Mouse (Mus musculus) neural tube, embryonic 15.5 days (tissue): ENCODE measurements around the gene Ccdc188. TPM values are rescaled to one million over a fixed set of nuclear protein-coding genes. Genes with fewer than 3 reads are reported as not detected.

ENCODE experiments used
- ATAC-seq: fragments of 200-750 bp; cut with Nextera tagmentation; 2 replicates; pipeline ENCODE4 v1.8.0; 2017; ENCODE audit warnings: mild to moderate bottlenecking, moderate TSS enrichment, moderate library complexity; ENCODE audit not compliant: low FRiP score
- H3K27ac ChIP-seq: fragments of 300-500 bp; sonication (generic); replicated peaks from 2 replicates; pipeline ENCODE4 v1.5.1; 2015; ENCODE audit warnings: mild to moderate bottlenecking, inconsistent platforms
- H3K27me3 ChIP-seq: fragments of 300-500 bp; sonication (generic); replicated peaks from 2 replicates; pipeline ENCODE4 v1.6.1; 2015; ENCODE audit warnings: inconsistent platforms
- H3K36me3 ChIP-seq: fragments of 300-500 bp; sonication (generic); 2 replicates; pipeline ENCODE4 v1.6.1; 2015; ENCODE audit warnings: inconsistent platforms
- H3K4me1 ChIP-seq: fragments of 300-500 bp; sonication (generic); 2 replicates; pipeline ENCODE4 v1.6.1; 2015; ENCODE audit warnings: inconsistent platforms
- H3K4me2 ChIP-seq: fragments of 300-500 bp; sonication (generic); 2 replicates; pipeline ENCODE4 v1.6.1; 2015; ENCODE audit warnings: inconsistent platforms, mild to moderate bottlenecking, moderate library complexity
- H3K4me3 ChIP-seq: fragments of 300-500 bp; sonication (generic); replicated peaks from 2 replicates; pipeline ENCODE4 v1.5.1; 2015; ENCODE audit warnings: mild to moderate bottlenecking, inconsistent platforms
- H3K9ac ChIP-seq: fragments of 300-500 bp; sonication (generic); replicated peaks from 2 replicates; pipeline ENCODE4 v1.6.1; 2015; ENCODE audit warnings: mild to moderate bottlenecking, inconsistent platforms
- H3K9me3 ChIP-seq: fragments of 300-500 bp; sonication (generic); replicated peaks from 2 replicates; pipeline ENCODE4 v1.6.1; 2016; ENCODE audit warnings: inconsistent platforms
- WGBS: fragments of 180-500 bp; shearing (Covaris S2); methylation state at CpG from one replicate; pipeline ENCODE4 v1.1.7; 2015; ENCODE audit warnings: mixed read lengths; 5-methylcytosine and 5-hydroxymethylcytosine counted together
- polyA plus RNA-seq: library from polyadenylated mRNA; unstranded; fragments of >200 nt; fragmentation: Nextera tagmentation; extraction: Ambion mirVana; gene quantifications from 2 replicates; pipeline ENCODE4 v1.2.1, GENCODE M21; 2015

The Ccdc188 gene
- polyA plus RNA-seq, 1 experiment from 2014 or later = not detected

DNA sequence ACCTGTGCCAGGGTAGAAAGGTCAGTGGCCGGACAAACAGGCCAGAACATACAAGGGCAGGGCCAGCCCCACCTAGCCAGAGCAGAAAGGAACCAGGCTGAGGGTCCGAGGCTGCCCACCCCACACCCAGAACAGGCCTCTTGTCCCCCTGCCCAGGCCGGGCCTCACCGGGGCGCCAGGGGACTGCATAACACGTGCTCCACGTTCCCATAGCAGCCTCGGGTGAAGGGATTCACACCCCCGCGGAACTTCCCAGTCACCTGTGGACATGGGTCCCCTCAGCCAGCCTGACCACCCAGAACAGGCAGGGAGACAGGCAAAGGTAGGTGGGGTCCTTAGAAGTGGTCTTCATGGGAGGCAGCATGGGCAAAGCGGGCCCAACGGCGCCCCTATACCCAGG lies 9.5 kb downstream of the Ccdc188 start:
- H3K9ac ChIP-seq = no peak overlapping the region
- H3K36me3 ChIP-seq = peaks cover 58% of the 10 kb centered on the region
- 94% methylated on average over 13 of the region's 13 CpGs for WGBS

GRCm38 (mm10) chr16:18227897-18228422 lies 10.3 kb downstream of the Ccdc188 start:
- Histone ChIP-seq H3K4me2 (no peak overlapping the region), H3K4me1 (peaks cover 38% of the 10 kb centered on the region), H3K36me3 (peaks cover 51% of the 10 kb centered on the region), H3K27ac (no peak overlapping the region), H3K9ac (no peak overlapping the region), H3K27me3 (no peaks in the 10 kb centered on the region), H3K4me3 (no peak overlapping the region), H3K9me3 (no peaks in the 10 kb centered on the region)
- ATAC-seq = no peak
- 95% methylated on average over 20 of the region's 20 CpGs for WGBS

More for the DNA sequence above, 9.5 kb downstream of the Ccdc188 start:
- peaks cover 37% of the 10 kb centered on the region for H3K4me1 ChIP-seq
- H3K27ac ChIP-seq = no peak overlapping the region
- no peaks in the 10 kb centered on the region for H3K27me3 ChIP-seq
- no peak overlapping the region for H3K4me3 ChIP-seq
- ATAC-seq = no peak
- no peak overlapping the region for H3K4me2 ChIP-seq
- no peaks in the 10 kb centered on the region for H3K9me3 ChIP-seq

- Histone ChIP-seq H3K4me2 (no peak overlapping the region), H3K9ac (no peak overlapping the region), H3K4me1 (peaks cover 47% of the 10 kb centered on the region), H3K4me3 (no peak overlapping the region), H3K27ac (peak overlapping the region; percentile 23; the same call in 1 of the 2 replicates), H3K9me3 (no peaks in the 10 kb centered on the region), H3K27me3 (no peaks in the 10 kb centered on the region), H3K36me3 (peaks cover 42% of the 10 kb centered on the region)
- WGBS = 85% methylated on average over 4 of the region's 4 CpGs
- ATAC-seq = no peak
Observed at GRCm38 (mm10) chr16:18228856-18229255, 11.2 kb downstream of the Ccdc188 start.

DNA sequence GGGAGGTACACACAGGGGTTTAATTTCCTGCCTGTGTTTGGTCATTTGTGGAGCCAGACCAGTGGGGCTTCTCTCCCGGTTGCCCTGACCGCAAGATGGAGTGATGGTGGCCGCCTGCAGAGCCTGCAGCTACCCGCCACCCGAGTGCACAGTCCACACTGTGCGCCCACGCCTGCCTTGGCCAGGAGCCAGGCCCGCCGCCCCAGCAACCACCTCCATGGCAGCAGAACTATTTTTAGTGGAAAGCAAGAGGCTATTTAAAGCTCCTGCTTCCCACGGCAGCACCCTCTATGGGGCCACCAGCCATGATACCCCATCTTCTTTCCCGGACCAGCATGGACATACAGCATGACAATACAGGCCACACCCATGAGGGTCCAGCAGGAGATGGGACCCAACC lies 11.9 kb downstream of the Ccdc188 start:
- H3K27ac ChIP-seq = 0 out of 2 replicates have a peak overlapping the region, but pooled peaks have one; percentile 33
- no peaks in the 10 kb centered on the region for H3K9me3 ChIP-seq
- peak overlapping the region; percentile 20; the same call in 1 of the 2 replicates for H3K4me2 ChIP-seq
- WGBS = 64% methylated on average over 11 of the region's 11 CpGs
- H3K4me3 ChIP-seq = no peak overlapping the region
- peaks cover 34% of the 10 kb centered on the region for H3K36me3 ChIP-seq
- H3K9ac ChIP-seq = no peak overlapping the region
- no peaks in the 10 kb centered on the region for H3K27me3 ChIP-seq
- no peak for ATAC-seq
- peaks cover 53% of the 10 kb centered on the region for H3K4me1 ChIP-seq

- Histone ChIP-seq H3K4me3 (no peak overlapping the region), H3K36me3 (peaks cover 24% of the 10 kb centered on the region), H3K27ac (no peak overlapping the region), H3K4me2 (no peak overlapping the region), H3K4me1 (peaks cover 56% of the 10 kb centered on the region), H3K9me3 (no peaks in the 10 kb centered on the region), H3K27me3 (no peaks in the 10 kb centered on the region), H3K9ac (no peak overlapping the region)
- no peak for ATAC-seq
- 96% methylated on average over 6 of the region's 6 CpGs for WGBS
Observed at GRCm38 (mm10) chr16:18230617-18231016, 12.9 kb downstream of the Ccdc188 start.

GRCm38 (mm10) chr16:18231047-18231446 lies 13.4 kb downstream of the Ccdc188 start:
- Histone ChIP-seq H3K27me3 (no peaks in the 10 kb centered on the region), H3K4me3 (no peak overlapping the region), H3K4me2 (no peak overlapping the region), H3K4me1 (peaks cover 60% of the 10 kb centered on the region), H3K36me3 (peaks cover 20% of the 10 kb centered on the region), H3K9me3 (no peaks in the 10 kb centered on the region), H3K9ac (no peak overlapping the region), H3K27ac (no peak overlapping the region)
- WGBS = 94% methylated on average over 3 of the region's 3 CpGs
- no peak for ATAC-seq

GRCm38 (mm10) chr16:18231451-18231850 lies 13.8 kb downstream of the Ccdc188 start:
- no peaks in the 10 kb centered on the region for H3K27me3 ChIP-seq
- H3K4me1 ChIP-seq = peaks cover 64% of the 10 kb centered on the region
- no peak overlapping the region for H3K27ac ChIP-seq
- H3K9me3 ChIP-seq = no peaks in the 10 kb centered on the region
- H3K9ac ChIP-seq = no peak overlapping the region
- H3K4me2 ChIP-seq = no peak overlapping the region
- H3K36me3 ChIP-seq = peaks cover 16% of the 10 kb centered on the region
- ATAC-seq = no peak
- no peak overlapping the region for H3K4me3 ChIP-seq
- 90% methylated on average over 4 of the region's 4 CpGs for WGBS

DNA sequence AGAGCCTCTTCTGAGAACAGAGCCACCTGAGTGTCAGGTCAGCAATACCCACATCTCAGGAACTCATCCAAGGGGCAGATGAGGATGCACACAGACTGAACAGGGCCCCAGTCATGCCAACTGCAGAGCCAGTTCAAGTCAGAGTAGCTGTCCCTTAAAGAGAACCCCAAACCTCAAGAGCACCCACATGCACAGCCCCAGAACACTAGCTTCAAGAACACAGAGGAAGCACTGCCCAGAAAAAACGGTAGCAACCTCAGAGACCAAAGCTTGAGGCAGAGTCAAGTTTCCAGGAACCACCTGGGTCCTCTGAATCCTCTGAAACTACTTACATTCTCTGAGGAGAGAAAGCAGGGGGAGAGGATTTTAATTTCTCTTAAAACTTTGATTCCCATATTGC lies 15.8 kb downstream of the Ccdc188 start:
- H3K36me3 ChIP-seq = peaks cover 11% of the 10 kb centered on the region; the same call in 1 of the 2 replicates
- H3K9ac ChIP-seq = peak overlapping the region; percentile 94
- peak overlapping the region; percentile 86 for H3K4me3 ChIP-seq
- no peak overlapping the region for H3K27ac ChIP-seq
- H3K9me3 ChIP-seq = no peaks in the 10 kb centered on the region
- peak overlapping the region; percentile 91 for H3K4me2 ChIP-seq
- peaks cover 67% of the 10 kb centered on the region for H3K4me1 ChIP-seq
- 65% methylated on average over 1 of the region's 1 CpGs for WGBS
- no peak for ATAC-seq
- no peaks in the 10 kb centered on the region for H3K27me3 ChIP-seq

GRCm38 (mm10) chr16:18233919-18234670 lies 16.4 kb downstream of the Ccdc188 start:
- peak overlapping the region; percentile 91 for H3K4me2 ChIP-seq
- H3K36me3 ChIP-seq = peaks cover 16% of the 10 kb centered on the region
- peak overlapping the region; percentile 94 for H3K27ac ChIP-seq
- H3K9ac ChIP-seq = peak overlapping the region; percentile 94
- H3K4me3 ChIP-seq = peak overlapping the region; percentile 86
- H3K27me3 ChIP-seq = no peaks in the 10 kb centered on the region
- 22% methylated on average over 13 of the region's 13 CpGs for WGBS
- H3K4me1 ChIP-seq = peaks cover 61% of the 10 kb centered on the region
- peak; percentile 13; the same call in 1 of the 2 replicates for ATAC-seq
- no peaks in the 10 kb centered on the region for H3K9me3 ChIP-seq

GRCm38 (mm10) chr16:18234671-18235388 lies 17.2 kb downstream of the Ccdc188 start, which contains the start of gene Zdhhc8:
Gene Zdhhc8 (minus strand): TSS chr16:18235136.
- no peaks in the 10 kb centered on the region for H3K9me3 ChIP-seq
- no peaks in the 10 kb centered on the region for H3K27me3 ChIP-seq
- peaks cover 22% of the 10 kb centered on the region for H3K36me3 ChIP-seq
- WGBS = under 1% methylated on average over 74 of the region's 79 CpGs
- peak within 1 kb of the TSS; percentile 94 for H3K9ac ChIP-seq
- H3K4me3 ChIP-seq = peak within 1 kb of the TSS; percentile 86
- peak within 1 kb of the TSS; percentile 94 for H3K27ac ChIP-seq
- peak; percentile 88 for ATAC-seq
- peak within 1 kb of the TSS; percentile 91 for H3K4me2 ChIP-seq
- H3K4me1 ChIP-seq = peaks cover 53% of the 10 kb centered on the region

DNA sequence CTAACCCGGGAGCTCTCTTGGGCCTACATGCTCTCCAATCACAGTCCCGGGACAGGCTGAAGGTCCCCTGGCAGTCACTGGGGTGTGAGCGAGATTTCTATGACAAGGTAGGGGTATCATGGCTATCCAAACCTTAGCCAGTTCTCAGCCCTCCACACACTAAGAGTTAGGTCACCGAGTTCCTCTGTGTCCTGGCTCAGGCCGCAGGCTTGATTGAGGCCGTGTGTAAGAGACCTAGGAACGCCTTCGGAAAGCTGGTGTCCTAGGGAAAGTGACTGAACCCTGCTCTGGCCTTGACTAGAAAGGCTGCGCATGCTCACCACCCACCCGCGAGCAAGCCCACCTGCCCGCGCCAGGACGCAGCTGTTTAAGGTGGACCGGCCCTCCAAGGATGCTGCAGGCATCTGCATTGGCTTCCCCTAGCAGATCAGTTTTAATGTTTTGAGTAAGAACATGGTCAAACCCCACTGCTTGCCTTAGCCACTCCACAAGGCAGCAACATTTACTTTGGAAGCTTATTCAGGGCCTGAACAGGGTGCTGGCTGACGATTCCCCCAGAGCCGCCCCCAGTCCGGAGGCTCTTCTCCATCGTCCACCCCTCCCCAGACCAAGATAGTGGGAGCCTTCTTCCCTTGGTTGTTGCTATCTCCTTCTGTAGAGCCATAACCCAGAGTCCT lies 17.8 kb downstream of the Ccdc188 start:
- H3K27me3 ChIP-seq = no peaks in the 10 kb centered on the region
- H3K4me1 ChIP-seq = peaks cover 46% of the 10 kb centered on the region
- H3K27ac ChIP-seq = peak overlapping the region; percentile 94
- peaks cover 29% of the 10 kb centered on the region for H3K36me3 ChIP-seq
- ATAC-seq = peak; percentile 88
- H3K9ac ChIP-seq = peak overlapping the region; percentile 94
- no peaks in the 10 kb centered on the region for H3K9me3 ChIP-seq
- peak overlapping the region; percentile 91 for H3K4me2 ChIP-seq
- peak overlapping the region; percentile 86 for H3K4me3 ChIP-seq
- 3% methylated on average over 19 of the region's 19 CpGs for WGBS
